Mouse (Mus musculus) CH12F3 (cell line): ENCODE results near the gene Cd300lb.

ENCODE experiments used
- in situ Hi-C: fragments of 300-500 bp; cut with MboI; formaldehyde crosslinking; loops from 2 replicates; pipeline ENCODE4 v1.14.3; 2020; ENCODE audit warnings: low sequenced_read_pairs

The Cd300lb gene

GRCm38 (mm10) chr11:114934144-114934543 lies at the start of gene Cd300lb:
Gene Cd300lb (minus strand): TSS chr11:114934386.
- in situ Hi-C loops: no loop called here

- in situ Hi-C loops: no loop called here
Observed at GRCm38 (mm10) chr11:114981866-114982265, 47.7 kb upstream of the Cd300lb start.

- in situ Hi-C loops: no loop called here
Observed at GRCm38 (mm10) chr11:114972726-114973125, 38.5 kb upstream of the Cd300lb start.

- in situ Hi-C loops: no loop called here
Observed at GRCm38 (mm10) chr11:114968752-114969207, 34.6 kb upstream of the Cd300lb start, which contains the start of gene Cd300c. Gene Cd300c (minus strand): TSS chr11:114969157.

- in situ Hi-C loops: no loop called here
Observed at GRCm38 (mm10) chr11:114965182-114965828, 31.1 kb upstream of the Cd300lb start.

GRCm38 (mm10) chr11:114960369-114960768 lies 26.2 kb upstream of the Cd300lb start:
- in situ Hi-C loops: no loop called here

- in situ Hi-C loops: no loop called here
Observed at GRCm38 (mm10) chr11:114933591-114933990, 595 bp downstream of the Cd300lb start.

GRCm38 (mm10) chr11:114931041-114931440 lies 3.1 kb downstream of the Cd300lb start:
- in situ Hi-C loops: no loop called here

- in situ Hi-C loops: no loop called here
Observed at GRCm38 (mm10) chr11:114929581-114929980, 4.6 kb downstream of the Cd300lb start.

GRCm38 (mm10) chr11:114923961-114924360 lies 10.2 kb downstream of the Cd300lb start:
- in situ Hi-C loops: loop anchor here (25.0 kb wide), 1 partner anchor 112 kb away; no protein-coding TSS in a partner anchor

- in situ Hi-C loops: loop anchor here (25.0 kb wide), 1 partner anchor 110 kb away; no protein-coding TSS in a partner anchor
Observed at GRCm38 (mm10) chr11:114922439-114922838, 11.7 kb downstream of the Cd300lb start.

GRCm38 (mm10) chr11:114917120-114917519 lies 17.1 kb downstream of the Cd300lb start:
- in situ Hi-C loops: loop anchor here (25.0 kb wide), 1 partner anchor 105 kb away; no protein-coding TSS in a partner anchor

GRCm38 (mm10) chr11:114914978-114915377 lies 19.2 kb downstream of the Cd300lb start:
- in situ Hi-C loops: loop anchor here (25.0 kb wide), 1 partner anchor 103 kb away; no protein-coding TSS in a partner anchor

- in situ Hi-C loops: loop anchor here (25.0 kb wide), 1 partner anchor 101 kb away; no protein-coding TSS in a partner anchor
Observed at GRCm38 (mm10) chr11:114912847-114913246, 21.3 kb downstream of the Cd300lb start.

- in situ Hi-C loops: loop anchor here (25.0 kb wide), 1 partner anchor 97 kb away; no protein-coding TSS in a partner anchor
Observed at GRCm38 (mm10) chr11:114909538-114909937, 24.6 kb downstream of the Cd300lb start.

- in situ Hi-C loops: loop anchor here (25.0 kb wide), 1 partner anchor 96 kb away; no protein-coding TSS in a partner anchor
Observed at GRCm38 (mm10) chr11:114908086-114908485, 26.1 kb downstream of the Cd300lb start.

- in situ Hi-C loops: loop anchor here (25.0 kb wide), 1 partner anchor 95 kb away; no protein-coding TSS in a partner anchor
Observed at GRCm38 (mm10) chr11:114907567-114907966, 26.6 kb downstream of the Cd300lb start.

- in situ Hi-C loops: loop anchor here (25.0 kb wide), 1 partner anchor 91 kb away; no protein-coding TSS in a partner anchor
Observed at GRCm38 (mm10) chr11:114903224-114903623, 31.0 kb downstream of the Cd300lb start.

- in situ Hi-C loops: no loop called here
Observed at GRCm38 (mm10) chr11:114898026-114898425, 36.2 kb downstream of the Cd300lb start.

- in situ Hi-C loops: no loop called here
Observed at GRCm38 (mm10) chr11:114896085-114896484, 38.1 kb downstream of the Cd300lb start.

GRCm38 (mm10) chr11:114890542-114890941 lies 43.6 kb downstream of the Cd300lb start:
- in situ Hi-C loops: no loop called here

- in situ Hi-C loops: no loop called here
Observed at GRCm38 (mm10) chr11:114889991-114890518, 44.1 kb downstream of the Cd300lb start, which contains the start of gene Cd300a. Gene Cd300a (plus strand): TSS chr11:114890041.
